In the genomic region with DNA sequence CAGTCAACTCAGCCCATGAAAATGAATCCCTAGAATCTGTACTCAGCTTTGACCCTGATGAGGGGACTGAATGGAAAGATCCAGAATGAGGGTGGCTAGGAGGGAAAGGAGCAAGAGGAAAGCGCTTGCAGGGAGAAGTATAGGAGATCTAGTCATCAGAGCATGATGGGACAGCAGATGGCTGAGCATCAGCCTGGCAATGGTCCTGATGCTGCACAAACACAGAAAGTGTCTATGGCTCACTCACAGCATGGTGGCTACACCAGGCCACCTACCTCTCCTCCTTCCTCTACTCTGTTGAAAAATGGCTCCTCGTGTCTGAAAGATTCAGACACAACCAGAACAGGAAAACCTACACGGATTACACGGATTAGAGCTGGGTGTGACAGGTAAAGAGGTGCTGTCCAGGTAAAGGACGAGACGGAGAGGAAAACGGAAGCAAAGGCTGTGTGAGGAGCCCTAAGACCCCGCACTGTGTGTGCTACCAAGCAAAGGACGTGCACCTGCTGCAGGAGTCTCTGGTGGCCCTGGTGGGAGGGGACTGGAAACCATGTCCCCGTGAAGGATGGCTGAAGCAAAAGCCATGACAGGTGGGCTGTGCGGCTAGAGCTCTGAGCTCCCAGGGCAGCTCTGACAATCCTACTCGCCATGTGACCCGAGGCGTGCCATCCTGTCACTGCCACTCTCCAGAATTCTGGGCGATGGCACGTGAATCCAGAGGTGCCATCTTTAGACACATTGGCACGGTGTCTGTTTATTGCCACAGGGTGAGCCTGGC, we compare ENCODE assay signal across 14 mouse cellular contexts. TPM values are rescaled to one million over a fixed set of nuclear protein-coding genes. Genes with fewer than 3 reads are reported as not detected.
DNase-seq lines count a peak whose midpoint lies in the region; ATAC-seq lines count a peak whose summit lies in the region.
"Had no signal": no experiment of that assay in that cellular context is flagged by ENCODE, and none has a peak within 500 bp of the region (broad histone marks: within the 10 kb centered on the region; RNA-seq: fewer than 3 reads in every experiment).

No protein-coding gene starts in this region.

- peak; percentile 63 for DNase-seq in layer of hippocampus, adult 11-12 months (ENCODE audit: low spot score)
- no peak for DNase-seq in layer of hippocampus, postnatal 10 days (ENCODE audit: low spot score in 2 of 2)
- peak; percentile 84 for DNase-seq in A20 (ENCODE audit: low read depth, low spot score)
- DNase-seq in cerebellum, postnatal 36 days: peak; percentile 70 to 72
- DNase-seq in adrenal gland, adult (ENCODE audit: inconsistent age in 2 of 2, low spot score in 1 of 2): no peak
- DNase-seq in gastrocnemius, postnatal 4 days (ENCODE audit: low spot score in 2 of 2): no peak
- no peak for DNase-seq in kidney, postnatal 25 days
- DNase-seq: gastrocnemius, postnatal 10 days; kidney, adult 8-10 months; retina, postnatal 1 day; thymus, postnatal 4 days had no signal

- ATAC-seq in cerebellum, adult (ENCODE audit: insufficient number of reproducible peaks, low FRiP score, low TSS enrichment): peak; percentile 47; the same call in 1 of the 2 replicates
- ATAC-seq: forebrain, embryonic 14.5 days; lung, postnatal 0 days had no signal

RNA-seq across cellular contexts. Expression of a gene that starts 40.0 kb away (rescaled TPM):
- 10 to 100 TPM; 21.4 to 23.2 TPM for total RNA-seq in layer of hippocampus, postnatal 10 days (2021)
- 10 to 100 TPM; 10.7 to 11.4 TPM for total RNA-seq in gastrocnemius, postnatal 4 days (2021)

RNA-seq across cellular contexts. Expression of a gene that starts 40.2 kb away (rescaled TPM):
- 100 to 1,000 TPM; 236 to 252 TPM for total RNA-seq in layer of hippocampus, postnatal 10 days (2021)
- total RNA-seq in gastrocnemius, postnatal 4 days (2021): 10 to 100 TPM; 14.6 to 17.1 TPM

Comparison
In these comparisons a context has a peak if more than half of its experiments do, and no peak if none do; other contexts are left out.
1. DNase-seq: peak in layer of hippocampus, adult 11-12 months (single experiment), A20 (single experiment) and cerebellum, postnatal 36 days (2 of 2); none in layer of hippocampus, postnatal 10 days (0 of 2), adrenal gland, adult (0 of 2), gastrocnemius, postnatal 4 days (0 of 2) and kidney, postnatal 25 days (0 of 2).
2. RNA of a gene that starts 40.2 kb away (total RNA-seq): 236 to 252 TPM in layer of hippocampus, postnatal 10 days; 14.6 to 17.1 TPM in gastrocnemius, postnatal 4 days; every median in the first group is over 10 times any median in the second.